Mouse (Mus musculus) heart, adult 8-10 months (tissue): ENCODE results near the gene 4931414P19Rik. TPM values are rescaled to one million over a fixed set of nuclear protein-coding genes. Genes with fewer than 3 reads are reported as not detected.
"Not testable (repeated sequence)": the region's sequence is repeated elsewhere in the genome, so short reads cannot be mapped to it uniquely, and the experiment has no call there.

Source experiments
- DNase-seq: peaks from one replicate; pipeline ENCODE4 v3.0.0; 2022; ENCODE audit warnings: low spot score
- total RNA-seq, 4 experiments: library from RNA; stranded (reverse); gene quantifications; 2 replicates each; pipeline ENCODE4 v1.2.4; 2022

4931414P19Rik gene
- total RNA-seq, 4 experiments from 2014 or later, result 2.7 to 5.8 (median 4.7) TPM

GRCm38 (mm10) chr14:54629797-54630196, 24.0 kb upstream of the 4931414P19Rik start:
- no peak for DNase-seq

- DNase-seq, result no peak
Measured at GRCm38 (mm10) chr14:54628103-54628502, 22.3 kb upstream of the 4931414P19Rik start.

GRCm38 (mm10) chr14:54624976-54625375, 19.2 kb upstream of the 4931414P19Rik start:
- DNase-seq, result no peak

GRCm38 (mm10) chr14:54623334-54623733, 17.5 kb upstream of the 4931414P19Rik start:
- no peak for DNase-seq

- no peak for DNase-seq
Measured at GRCm38 (mm10) chr14:54621133-54621532, 15.3 kb upstream of the 4931414P19Rik start, which contains the start of gene Psmb11. Gene Psmb11, plus strand, starts transcription at chr14:54621433.

- peak; percentile 85 for DNase-seq
Measured at GRCm38 (mm10) chr14:54617897-54618365, 12.1 kb upstream of the 4931414P19Rik start, which contains the start of gene Psmb5. Gene Psmb5, minus strand, starts transcription at chr14:54618022.

GRCm38 (mm10) chr14:54617152-54617896, 11.5 kb upstream of the 4931414P19Rik start:
- DNase-seq, result no peak

GRCm38 (mm10) chr14:54616226-54616825, 10.5 kb upstream of the 4931414P19Rik start:
- DNase-seq, result no peak

GRCm38 (mm10) chr14:54614130-54614529, 8.3 kb upstream of the 4931414P19Rik start:
- DNase-seq, result not testable (repeated sequence)

GRCm38 (mm10) chr14:54610648-54611047, 4.9 kb upstream of the 4931414P19Rik start:
- DNase-seq, result no peak

GRCm38 (mm10) chr14:54609962-54610361, 4.2 kb upstream of the 4931414P19Rik start:
- DNase-seq, result no peak

GRCm38 (mm10) chr14:54609245-54609644, 3.5 kb upstream of the 4931414P19Rik start:
- no peak for DNase-seq

GRCm38 (mm10) chr14:54607226-54607625, 1.4 kb upstream of the 4931414P19Rik start:
- no peak for DNase-seq

GRCm38 (mm10) chr14:54603686-54604085, 2.1 kb downstream of the 4931414P19Rik start:
- no peak for DNase-seq

- DNase-seq, result peak; percentile 96
Measured at GRCm38 (mm10) chr14:54603038-54603654, 2.6 kb downstream of the 4931414P19Rik start.

- DNase-seq, result no peak
Measured at GRCm38 (mm10) chr14:54602613-54603012, 3.2 kb downstream of the 4931414P19Rik start.

GRCm38 (mm10) chr14:54601601-54602000, 4.2 kb downstream of the 4931414P19Rik start:
- DNase-seq, result no peak

GRCm38 (mm10) chr14:54597084-54597483, 8.7 kb downstream of the 4931414P19Rik start:
- DNase-seq, result no peak

- DNase-seq, result no peak
Measured at GRCm38 (mm10) chr14:54594631-54595414, 11.0 kb downstream of the 4931414P19Rik start.

GRCm38 (mm10) chr14:54594055-54594454, 11.7 kb downstream of the 4931414P19Rik start:
- DNase-seq, result no peak

GRCm38 (mm10) chr14:54592319-54592934, 13.4 kb downstream of the 4931414P19Rik start:
- DNase-seq, result no peak
